Mouse (Mus musculus): Measurements from ENCODE around the gene Raver2. TPM values are rescaled to one million over a fixed set of nuclear protein-coding genes. Genes with fewer than 3 reads are reported as not detected.
"Not testable (repeated sequence)": the region's sequence is repeated elsewhere in the genome, so short reads cannot be mapped to it uniquely, and the experiment has no call there.

Raver2 gene
- polyA plus RNA-seq, 2 experiments = 0.25 to 0.31 TPM

DNA sequence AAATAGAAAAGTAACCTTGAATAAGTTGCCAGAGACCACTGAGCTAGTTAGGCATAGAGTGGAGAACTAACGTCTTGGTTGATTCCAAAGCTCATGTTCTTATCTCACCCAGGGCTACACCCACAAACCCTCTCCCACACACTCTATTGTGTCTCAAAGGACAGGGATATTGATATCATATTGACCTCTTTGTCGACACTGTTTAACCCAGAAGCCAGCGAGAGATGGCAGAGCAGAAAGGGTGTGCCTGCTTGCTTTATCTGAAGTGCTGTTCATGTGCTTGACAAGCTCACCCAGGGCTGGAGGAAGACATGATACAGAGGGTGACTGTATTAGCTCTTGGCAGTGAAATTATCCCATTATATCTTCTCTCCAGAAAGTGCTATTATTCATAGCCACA is 11.2 kb downstream of the Raver2 start:
- no peak overlapping the region for H3K9ac ChIP-seq (replicated peaks)
- ATAC-seq (ENCODE audit: insufficient read depth) (0 out of 2 replicates have a peak, but pooled peaks have one; percentile 37), DNase-seq (ENCODE audit: low read depth in 3 of 3, low spot score in 3 of 3) (no peak)
- no peaks in the 10 kb centered on the region for H3K27me3 ChIP-seq (ENCODE audit: control insufficient read depth, insufficient read depth, low read length)
- no peak overlapping the region for H3K4me3 ChIP-seq (ENCODE audit: insufficient read depth in 1 of 2, low read depth in 2 of 2, low read length in 2 of 2)
- no peaks in the 10 kb centered on the region for H3K9me3 ChIP-seq (ENCODE audit: control insufficient read depth, low read length)
- H3K27ac ChIP-seq = no peak overlapping the region
- no peak overlapping the region for H3K4me2 ChIP-seq (ENCODE audit: low read depth)
- H3K36me3 ChIP-seq (replicated peaks; ENCODE audit: control insufficient read depth, insufficient read depth, low read depth) = no peaks in the 10 kb centered on the region
- 14% methylated on average over 3 of the region's 3 CpGs for WGBS (ENCODE audit: insufficient replicate concordance)
- TF ChIP-seq EP300 (IDR thresholded peaks at IDR 0.05; ENCODE audit: low read depth) (no peak), CTCF (IDR thresholded peaks at IDR 0.05; ENCODE audit: low read depth) (no peak)
- peaks cover 0 to 2% of the 10 kb centered on the region in 2 experiments; a peak in 1 of 4 replicates for H3K4me1 ChIP-seq (replicated peaks; ENCODE audit: control insufficient read depth in 2 of 2, insufficient read depth in 2 of 2, low read length in 1 of 2)

DNA sequence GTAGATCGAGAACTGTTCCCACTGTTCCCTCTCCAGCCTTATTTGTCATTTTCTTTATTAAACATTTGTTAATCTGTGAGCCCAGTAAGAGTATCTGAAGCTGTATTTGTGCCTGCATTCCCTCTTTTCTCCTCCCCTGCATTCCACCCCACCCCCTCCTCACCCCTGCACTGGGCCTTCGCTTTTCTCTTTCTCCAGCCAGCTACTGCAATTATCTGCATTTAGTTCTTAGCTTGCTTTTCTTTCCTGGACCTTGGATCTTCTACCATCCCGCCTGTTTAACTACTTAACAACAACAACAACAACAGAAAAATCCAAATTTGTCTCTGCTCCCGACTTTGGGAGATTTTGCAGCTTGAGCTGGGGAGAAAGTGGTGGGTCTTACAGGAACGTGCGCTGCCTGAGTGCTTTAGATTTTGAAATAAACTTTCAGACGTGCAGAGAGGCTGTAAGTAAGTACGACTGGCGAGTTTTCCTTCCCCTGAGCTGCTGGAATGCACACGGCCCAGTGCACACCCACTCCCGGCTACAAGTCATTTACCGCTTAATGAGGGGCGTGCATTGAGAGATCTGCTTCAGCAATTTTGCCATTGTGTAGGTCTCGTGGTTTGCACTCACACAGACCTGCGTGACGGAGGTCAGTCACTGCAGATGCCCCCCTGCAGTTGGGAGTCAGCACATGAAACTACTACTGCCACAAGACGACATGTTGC is 13.5 kb downstream of the Raver2 start:
- no peaks in the 10 kb centered on the region for H3K9me3 ChIP-seq (ENCODE audit: control insufficient read depth, low read length)
- 56% methylated on average over 17 of the region's 17 CpGs for WGBS (ENCODE audit: insufficient replicate concordance)
- ATAC-seq (ENCODE audit: insufficient read depth) (no peak), DNase-seq (ENCODE audit: low read depth in 3 of 3, low spot score in 3 of 3) (no peak)
- H3K4me2 ChIP-seq (ENCODE audit: low read depth) = no peak overlapping the region
- H3K36me3 ChIP-seq (replicated peaks; ENCODE audit: control insufficient read depth, insufficient read depth, low read depth) = no peaks in the 10 kb centered on the region
- peaks cover 0 to 2% of the 10 kb centered on the region in 2 experiments; a peak in 1 of 4 replicates for H3K4me1 ChIP-seq (replicated peaks; ENCODE audit: control insufficient read depth in 2 of 2, insufficient read depth in 2 of 2, low read length in 1 of 2)
- H3K27me3 ChIP-seq (ENCODE audit: control insufficient read depth, insufficient read depth, low read length) = no peaks in the 10 kb centered on the region
- no peak overlapping the region for H3K27ac ChIP-seq
- H3K9ac ChIP-seq (replicated peaks) = no peak overlapping the region
- no peak overlapping the region for H3K4me3 ChIP-seq (ENCODE audit: insufficient read depth in 1 of 2, low read depth in 2 of 2, low read length in 2 of 2)
- TF ChIP-seq CTCF (IDR thresholded peaks at IDR 0.05; ENCODE audit: low read depth) = no peak
- TF ChIP-seq EP300 (IDR thresholded peaks at IDR 0.05; ENCODE audit: low read depth) = no peak

DNA sequence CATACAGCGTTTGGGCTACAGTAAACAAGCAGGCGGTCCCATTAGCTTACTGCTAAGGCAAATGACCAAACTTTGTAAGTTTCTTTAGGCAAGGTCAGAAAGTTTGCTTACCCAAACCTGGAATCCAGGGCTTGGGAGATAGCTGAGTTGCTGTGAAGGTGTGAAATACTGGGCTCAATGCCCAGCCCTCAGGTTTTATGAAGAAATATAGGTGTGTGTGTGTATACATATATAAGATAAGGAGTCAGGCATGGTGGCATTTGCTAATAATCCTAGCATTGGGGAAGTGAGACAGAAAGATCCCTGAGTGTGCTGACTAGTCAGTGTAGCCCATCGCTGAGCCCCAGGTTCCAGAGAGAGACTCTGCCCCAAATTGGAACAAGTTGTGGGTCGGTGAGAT is 16.1 kb downstream of the Raver2 start:
- ATAC-seq (ENCODE audit: insufficient read depth) (no peak), DNase-seq (ENCODE audit: low read depth in 3 of 3, low spot score in 3 of 3) (no peak)
- TF ChIP-seq CTCF (IDR thresholded peaks at IDR 0.05; ENCODE audit: low read depth) = no peak
- TF ChIP-seq EP300 (IDR thresholded peaks at IDR 0.05; ENCODE audit: low read depth) = no peak
- Histone ChIP-seq H3K4me1 (replicated peaks; ENCODE audit: control insufficient read depth in 2 of 2, insufficient read depth in 2 of 2, low read length in 1 of 2) (0 out of 4 replicates have a peak, but pooled peaks cover 0 to 2% of the 10 kb centered on the region in 2 experiments), H3K9me3 (ENCODE audit: control insufficient read depth, low read length) (no peaks in the 10 kb centered on the region), H3K27ac (no peak overlapping the region), H3K27me3 (ENCODE audit: control insufficient read depth, insufficient read depth, low read length) (no peaks in the 10 kb centered on the region), H3K4me2 (ENCODE audit: low read depth) (no peak overlapping the region), H3K9ac (replicated peaks) (no peak overlapping the region), H3K36me3 (replicated peaks; ENCODE audit: control insufficient read depth, insufficient read depth, low read depth) (no peaks in the 10 kb centered on the region), H3K4me3 (ENCODE audit: insufficient read depth in 1 of 2, low read depth in 2 of 2, low read length in 2 of 2) (no peak overlapping the region)
- WGBS (ENCODE audit: insufficient replicate concordance) = 50% methylated on average over 4 of the region's 4 CpGs

DNA sequence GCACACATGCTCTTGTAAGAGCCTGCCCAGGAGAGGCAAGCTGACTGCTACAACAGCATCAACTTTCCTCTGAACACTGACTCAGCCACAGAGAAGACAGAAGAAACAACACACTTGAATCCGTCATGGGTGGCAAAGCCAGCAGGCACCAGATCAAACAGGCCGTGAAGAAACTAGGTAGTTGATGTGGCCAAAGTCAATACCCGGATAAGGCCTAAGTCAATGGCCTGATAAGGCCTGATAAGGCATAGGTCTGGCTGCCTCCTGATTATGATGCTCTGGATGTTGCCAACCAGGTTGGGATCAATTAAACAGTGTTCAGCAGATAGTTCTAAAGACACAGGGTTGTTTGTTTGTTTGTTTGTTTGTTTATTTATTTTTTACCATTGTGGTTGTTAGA is 17.3 kb downstream of the Raver2 start:
- WGBS (ENCODE audit: insufficient replicate concordance) = 42% methylated on average over 3 of the region's 3 CpGs
- no peaks in the 10 kb centered on the region for H3K36me3 ChIP-seq (replicated peaks; ENCODE audit: control insufficient read depth, insufficient read depth, low read depth)

DNA sequence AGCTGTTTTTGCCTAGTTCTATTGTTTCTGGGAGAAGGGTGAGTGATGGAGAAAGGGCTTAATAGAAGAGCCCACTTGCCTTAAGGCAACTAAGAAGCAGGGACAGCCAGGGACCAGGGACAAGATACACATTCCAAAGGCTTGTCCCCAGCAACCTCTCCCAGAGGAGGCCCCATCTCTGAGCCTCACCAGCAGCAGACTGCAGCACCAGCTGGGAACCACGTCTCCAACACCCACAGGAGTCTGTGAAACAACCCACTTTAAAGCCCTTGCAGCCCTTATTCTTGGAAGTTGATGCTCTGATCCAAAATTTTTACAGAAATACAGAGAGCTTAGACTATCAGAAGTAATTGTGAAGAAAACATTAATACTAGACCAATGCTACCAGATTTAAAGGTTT is 18.9 kb downstream of the Raver2 start:
- Histone ChIP-seq H3K4me1 (replicated peaks; ENCODE audit: control insufficient read depth in 2 of 2, insufficient read depth in 2 of 2, low read length in 1 of 2) (no peaks in the 10 kb centered on the region), H3K9ac (replicated peaks) (no peak overlapping the region), H3K4me3 (ENCODE audit: insufficient read depth in 1 of 2, low read depth in 2 of 2, low read length in 2 of 2) (no peak overlapping the region), H3K9me3 (ENCODE audit: control insufficient read depth, low read length) (no peaks in the 10 kb centered on the region), H3K36me3 (replicated peaks; ENCODE audit: control insufficient read depth, insufficient read depth, low read depth) (no peaks in the 10 kb centered on the region), H3K4me2 (ENCODE audit: low read depth) (no peak overlapping the region), H3K27me3 (ENCODE audit: control insufficient read depth, insufficient read depth, low read length) (no peaks in the 10 kb centered on the region), H3K27ac (no peak overlapping the region)
- DNase-seq (ENCODE audit: low read depth in 3 of 3, low spot score in 3 of 3) (no peak), ATAC-seq (ENCODE audit: insufficient read depth) (no peak)
- 11% methylated on average over 1 of the region's 1 CpGs for WGBS (ENCODE audit: insufficient replicate concordance)
- TF ChIP-seq EP300 (IDR thresholded peaks at IDR 0.05; ENCODE audit: low read depth) (no peak), CTCF (IDR thresholded peaks at IDR 0.05; ENCODE audit: low read depth) (no peak)

More for the DNA sequence above, 17.3 kb downstream of the Raver2 start:
- no peak overlapping the region for H3K4me2 ChIP-seq (ENCODE audit: low read depth)
- no peak overlapping the region for H3K27ac ChIP-seq
- ATAC-seq (ENCODE audit: insufficient read depth) = no peak
- no peak overlapping the region for H3K9ac ChIP-seq (replicated peaks)
- H3K27me3 ChIP-seq (ENCODE audit: control insufficient read depth, insufficient read depth, low read length) = no peaks in the 10 kb centered on the region
- TF ChIP-seq CTCF (IDR thresholded peaks at IDR 0.05; ENCODE audit: low read depth) (no peak), EP300 (IDR thresholded peaks at IDR 0.05; ENCODE audit: low read depth) (no peak)
- no peak for DNase-seq (ENCODE audit: low read depth in 3 of 3, low spot score in 3 of 3)
- H3K9me3 ChIP-seq (ENCODE audit: control insufficient read depth, low read length) = no peaks in the 10 kb centered on the region
- H3K4me1 ChIP-seq (replicated peaks; ENCODE audit: control insufficient read depth in 2 of 2, insufficient read depth in 2 of 2, low read length in 1 of 2) = no peaks in the 10 kb centered on the region
- H3K4me3 ChIP-seq (ENCODE audit: insufficient read depth in 1 of 2, low read depth in 2 of 2, low read length in 2 of 2) = no peak overlapping the region

DNA sequence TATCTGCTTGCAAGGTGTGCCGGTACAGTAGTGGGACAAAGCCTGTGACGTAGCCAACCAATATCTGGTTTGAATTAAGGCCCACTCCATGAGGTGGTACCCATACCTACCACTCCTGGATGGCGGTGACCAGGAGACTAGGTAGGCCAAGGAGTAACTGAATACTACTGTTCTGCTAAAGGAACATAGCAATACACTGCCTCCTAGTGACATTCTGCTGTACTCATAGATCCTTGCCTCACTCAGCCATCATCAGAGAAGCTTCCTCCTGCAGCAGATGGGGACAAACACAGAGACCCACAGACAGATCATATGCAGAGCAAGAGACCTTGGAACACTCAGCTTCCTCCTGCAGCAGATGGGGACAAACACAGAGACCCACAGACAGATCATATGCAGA is 21.8 kb downstream of the Raver2 start:
- DNase-seq (ENCODE audit: low read depth in 3 of 3, low spot score in 3 of 3); H3K4me1 ChIP-seq (replicated peaks; ENCODE audit: control insufficient read depth in 2 of 2, insufficient read depth in 2 of 2, low read length in 1 of 2); H3K9ac ChIP-seq (replicated peaks); H3K36me3 ChIP-seq (replicated peaks; ENCODE audit: control insufficient read depth, insufficient read depth, low read depth); H3K27ac ChIP-seq; H3K4me3 ChIP-seq (ENCODE audit: insufficient read depth in 1 of 2, low read depth in 2 of 2, low read length in 2 of 2); ATAC-seq (ENCODE audit: insufficient read depth); H3K4me2 ChIP-seq (ENCODE audit: low read depth); H3K27me3 ChIP-seq (ENCODE audit: control insufficient read depth, insufficient read depth, low read length); H3K9me3 ChIP-seq (ENCODE audit: control insufficient read depth, low read length): not testable (repeated sequence)
- 79% methylated on average over 3 of the region's 3 CpGs for WGBS (ENCODE audit: insufficient replicate concordance)

All from liver, embryonic 14.5 days (tissue).